Mouse (Mus musculus) MEL (cell line): Measurements from ENCODE around the gene Nptxr.

ENCODE experiments used
- CHD1 ChIP-seq: IDR thresholded peaks from 2 replicates; pipeline ENCODE4 v1.6.1; 2012; ENCODE audit warnings: low read depth, mild to moderate bottlenecking, inconsistent platforms, low read length, improper control_type of control experiment
- CTCF ChIP-seq, 3 experiments: IDR thresholded peaks in 2 of 3; conservative IDR thresholded peaks in 1 of 3; 2 replicates each; pipeline ENCODE4 v1.5.1; 2011 to 2012; ENCODE audit warnings: low read length in 3 of 3, low read depth in 2 of 3, mild to moderate bottlenecking in 2 of 3, improper control_type of control experiment in 1 of 3, inconsistent platforms in 1 of 3, mixed read lengths in 1 of 3, moderate library complexity in 1 of 3; ENCODE audit not compliant: control insufficient read depth in 1 of 3, insufficient read depth in 1 of 3, poor library complexity in 1 of 3, severe bottlenecking in 1 of 3
- E2F4 ChIP-seq: IDR thresholded peaks from 2 replicates; pipeline ENCODE4 v1.6.1; 2011; ENCODE audit warnings: low read depth, low read length, improper control_type of control experiment, borderline replicate concordance
- EP300 ChIP-seq, 2 experiments: IDR thresholded peaks; 2 replicates each; pipeline ENCODE4 v1.6.1; 2011; ENCODE audit warnings: improper control_type of control experiment in 2 of 2, low read length in 2 of 2, low read depth in 1 of 2, mild to moderate bottlenecking in 1 of 2
- GATA1 ChIP-seq: IDR thresholded peaks from 2 replicates; pipeline ENCODE4 v1.6.1; 2011; ENCODE audit warnings: low read depth, low read length, improper control_type of control experiment
- JUND ChIP-seq: IDR thresholded peaks from 2 replicates; pipeline ENCODE4 v1.6.1; 2011; ENCODE audit warnings: low read depth, mild to moderate bottlenecking, improper control_type of control experiment, low read length
- MAFK ChIP-seq: IDR thresholded peaks from 2 replicates; pipeline ENCODE4 v1.6.1; 2011; ENCODE audit warnings: low read depth, mild to moderate bottlenecking, low read length, improper control_type of control experiment, borderline replicate concordance
- NRF1 ChIP-seq: IDR thresholded peaks from 2 replicates; pipeline ENCODE4 v1.6.1; 2014; ENCODE audit warnings: low read depth, mild to moderate bottlenecking, inconsistent platforms, low read length, improper control_type of control experiment, moderate library complexity; ENCODE audit not compliant: poor library complexity, insufficient read depth, severe bottlenecking
- POLR2A ChIP-seq, 2 experiments: IDR thresholded peaks; 2 replicates each; pipeline ENCODE4 v1.6.1; 2011 to 2012; ENCODE audit warnings: low read length in 2 of 2, mild to moderate bottlenecking in 2 of 2, control low read depth in 1 of 2, improper control_type of control experiment in 1 of 2, low read depth in 1 of 2, moderate library complexity in 1 of 2; ENCODE audit not compliant: control insufficient read depth in 1 of 2, insufficient read depth in 1 of 2, poor library complexity in 1 of 2
- POLR2AphosphoS5 ChIP-seq: IDR thresholded peaks from 2 replicates; pipeline ENCODE4 v1.6.1; 2012; ENCODE audit warnings: low read depth, borderline replicate concordance, mild to moderate bottlenecking, inconsistent platforms, low read length, moderate library complexity, mixed read lengths
- TBP ChIP-seq: IDR thresholded peaks from 2 replicates; pipeline ENCODE4 v1.8.0; 2011; ENCODE audit warnings: low read depth, low read length, improper control_type of control experiment
- ZKSCAN1 ChIP-seq: IDR thresholded peaks from 2 replicates; pipeline ENCODE4 v1.6.1; 2012; ENCODE audit warnings: low read depth, mild to moderate bottlenecking, inconsistent platforms, low read length, improper control_type of control experiment, moderate library complexity

- TF ChIP-seq MAFK, result no peak
- TF ChIP-seq CTCF (IDR thresholded peaks at IDR 0.05 in 2 of 3, conservative IDR thresholded peaks at IDR 0.05 in 1 of 3; ENCODE audit: control insufficient read depth in 1 of 3, insufficient read depth in 1 of 3, low read depth in 2 of 3, low read length in 3 of 3, poor library complexity in 1 of 3, severe bottlenecking in 1 of 3), result no peak
- no peak for TF ChIP-seq POLR2AphosphoS5
- no peak for TF ChIP-seq JUND
- TF ChIP-seq E2F4, result no peak
- no peak for TF ChIP-seq POLR2A (IDR thresholded peaks at IDR 0.05; ENCODE audit: control insufficient read depth in 1 of 2, insufficient read depth in 1 of 2, low read depth in 1 of 2, low read length in 2 of 2, poor library complexity in 1 of 2)
- no peak for TF ChIP-seq TBP
- no peak for TF ChIP-seq EP300 (IDR thresholded peaks at IDR 0.05; ENCODE audit: low read depth in 1 of 2, low read length in 2 of 2)
- no peak for TF ChIP-seq NRF1
- TF ChIP-seq ZKSCAN1, result no peak
- TF ChIP-seq GATA1, result no peak
- TF ChIP-seq CHD1, result no peak
Measured at GRCm38 (mm10) chr15:79790111-79790510, 14.5 kb downstream of the Nptxr start.
